Mouse (Mus musculus): ENCODE measurements around the gene Arpc1a.
"Not testable (repeated sequence)": the region's sequence is repeated elsewhere in the genome, so short reads cannot be mapped to it uniquely, and the experiment has no call there.

DNA sequence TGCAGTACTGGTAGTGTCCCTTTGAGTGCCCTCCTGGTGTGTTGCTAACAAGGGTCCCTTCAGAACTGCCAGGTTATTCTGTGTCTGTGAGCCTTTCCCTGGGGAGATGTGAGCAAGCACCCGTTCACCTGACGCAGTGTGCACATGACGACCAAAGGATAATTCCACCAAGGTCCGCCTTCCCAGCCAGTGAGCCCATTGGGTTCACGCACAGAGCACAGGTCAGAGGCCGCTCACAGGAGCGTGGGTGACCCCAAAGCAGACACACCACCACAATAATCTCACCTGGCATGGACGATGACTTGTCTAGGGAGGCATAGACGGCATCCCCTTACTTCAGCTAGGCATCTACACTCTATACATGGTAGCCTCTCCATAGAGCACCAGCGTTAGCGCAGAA lies 17.8 kb downstream of the Arpc1a start:
- not testable (repeated sequence) for TF ChIP-seq POLR2A (IDR thresholded peaks at IDR 0.05; ENCODE audit: borderline replicate concordance, control insufficient read depth, low read depth, low read length); CTCF (IDR thresholded peaks at IDR 0.05; ENCODE audit: control insufficient read depth, insufficient read depth, low read length)
